Mouse (Mus musculus): ENCODE data around the gene Mfap2.

Gene Mfap2

DNA sequence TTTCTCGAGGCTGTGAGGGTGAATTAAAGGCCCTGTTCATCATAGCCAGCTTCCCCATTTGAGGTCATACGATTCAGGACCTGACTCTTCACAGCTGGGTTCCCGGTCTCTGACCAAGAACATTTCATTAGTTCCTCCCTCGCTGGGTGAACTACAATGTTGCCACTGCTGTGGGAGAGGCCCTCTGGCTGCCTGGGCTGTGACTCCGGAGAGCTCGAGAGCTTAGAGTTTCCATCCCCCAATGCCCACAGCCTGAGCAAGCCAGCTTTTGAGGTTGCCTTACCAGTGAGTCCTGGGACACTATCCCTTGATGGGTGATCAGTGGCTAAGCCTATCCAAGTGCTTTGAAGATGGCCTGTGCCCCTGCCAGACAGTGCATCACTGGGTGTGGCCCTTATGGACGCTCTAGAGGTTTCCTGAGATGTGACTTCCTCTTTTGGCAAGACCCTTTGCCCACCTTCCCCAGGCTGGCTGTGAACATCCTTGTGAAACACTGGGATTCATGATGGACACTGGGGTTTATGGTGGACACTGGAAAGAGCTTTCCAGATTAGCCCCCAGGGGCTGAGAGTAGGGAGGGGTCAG lies 21.4 kb upstream of the Mfap2 start:
- no peak for DNase-seq

DNA sequence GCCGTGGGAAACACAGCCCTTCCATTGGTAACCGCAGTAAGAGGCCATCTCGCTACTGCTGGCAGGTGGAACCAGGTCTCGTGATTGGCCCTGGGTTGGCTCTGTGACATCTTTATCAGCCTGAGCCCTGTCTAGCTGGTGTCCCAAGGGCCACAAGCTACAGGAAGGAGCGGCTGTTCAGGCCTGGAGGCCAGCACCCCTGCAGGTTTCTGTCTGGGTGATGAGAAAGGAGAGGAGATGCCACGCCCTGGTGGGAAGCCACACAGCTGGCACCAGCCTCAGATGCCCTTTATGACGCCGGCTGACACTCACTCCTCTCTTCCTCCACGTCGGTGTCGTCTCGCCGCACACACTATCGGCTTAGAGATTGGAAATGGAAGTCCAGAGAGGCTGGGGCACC lies 20.8 kb upstream of the Mfap2 start:
- DNase-seq = no peak

DNA sequence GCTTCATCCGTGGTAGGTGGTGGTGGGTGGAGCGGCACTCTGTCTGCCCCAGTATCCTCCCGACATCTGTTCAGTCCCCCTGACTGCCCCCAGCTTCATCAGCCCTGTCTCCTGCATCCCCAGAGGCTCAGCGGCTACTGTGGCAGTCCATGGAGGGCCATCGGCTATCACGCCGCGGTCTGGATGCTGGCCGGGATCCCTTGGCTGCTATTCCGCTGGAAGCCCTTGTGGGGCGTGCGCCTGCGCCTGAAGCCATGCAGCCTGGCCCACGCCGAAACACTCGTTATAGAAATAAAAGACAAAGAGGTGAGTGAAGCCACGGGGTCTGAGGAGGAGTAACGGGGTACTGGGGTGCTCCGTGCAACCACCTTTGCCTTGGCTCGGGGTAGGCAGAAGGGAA lies 18.0 kb upstream of the Mfap2 start:
- DNase-seq = no peak

DNA sequence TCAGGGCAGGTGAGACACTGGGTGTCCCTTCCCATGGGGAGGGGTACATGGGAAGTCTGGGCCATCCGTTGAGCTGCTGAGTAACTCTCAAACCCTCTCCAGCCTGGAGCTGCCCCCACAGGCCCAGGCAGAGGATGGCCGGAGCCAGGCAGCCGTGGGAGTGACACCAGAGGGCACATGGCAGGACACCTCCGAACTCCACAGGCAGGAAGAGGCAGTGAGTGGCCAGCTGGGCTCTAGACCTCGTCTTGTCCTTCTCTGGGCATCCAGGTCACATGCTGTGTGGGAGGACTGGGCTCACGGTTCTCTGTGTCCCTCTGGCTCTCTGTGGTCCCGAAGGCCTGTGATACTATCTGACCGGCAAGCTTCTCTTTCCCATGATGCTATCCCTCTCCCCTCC lies 16.4 kb upstream of the Mfap2 start:
- no peak for DNase-seq

DNA sequence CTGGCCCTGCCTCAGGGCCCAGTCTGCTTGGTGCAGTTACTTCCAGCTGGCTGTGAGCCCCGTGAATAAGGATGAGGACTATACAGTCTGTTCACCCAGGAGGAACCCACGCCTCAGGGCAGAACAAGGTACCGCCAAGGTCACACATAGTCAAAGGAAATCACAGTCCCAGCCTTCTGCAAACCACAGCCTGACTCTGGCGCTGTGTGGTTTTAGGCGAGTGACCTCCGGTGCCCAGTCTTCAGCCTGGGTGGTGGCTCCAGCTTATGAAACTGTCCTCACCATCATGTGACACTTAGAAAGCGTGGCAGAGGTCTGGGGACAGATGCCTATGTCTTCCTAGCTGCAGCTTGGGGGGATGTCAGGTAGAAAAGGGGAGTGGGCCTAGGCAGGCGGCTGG lies 14.4 kb upstream of the Mfap2 start:
- DNase-seq = no peak

DNA sequence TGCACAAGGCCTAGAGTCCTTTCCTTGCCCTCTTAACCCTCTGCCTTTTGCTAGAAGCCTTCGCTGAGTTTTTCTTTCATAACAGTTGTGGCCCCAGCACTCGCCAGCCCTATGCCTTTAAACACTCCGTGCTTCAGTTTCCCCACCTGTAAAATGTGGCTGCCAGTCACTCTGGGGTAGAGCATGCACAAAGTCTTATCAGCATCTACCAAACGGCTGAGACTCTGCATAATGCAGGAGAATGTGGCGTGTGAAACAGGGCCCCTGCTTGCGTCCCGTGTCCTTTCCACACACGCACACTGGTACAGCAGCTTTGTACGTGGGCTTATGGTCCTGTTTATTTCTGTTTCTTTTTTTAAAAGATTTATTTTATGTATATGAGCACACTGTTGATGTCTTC lies 13.4 kb upstream of the Mfap2 start:
- no peak for DNase-seq

DNA sequence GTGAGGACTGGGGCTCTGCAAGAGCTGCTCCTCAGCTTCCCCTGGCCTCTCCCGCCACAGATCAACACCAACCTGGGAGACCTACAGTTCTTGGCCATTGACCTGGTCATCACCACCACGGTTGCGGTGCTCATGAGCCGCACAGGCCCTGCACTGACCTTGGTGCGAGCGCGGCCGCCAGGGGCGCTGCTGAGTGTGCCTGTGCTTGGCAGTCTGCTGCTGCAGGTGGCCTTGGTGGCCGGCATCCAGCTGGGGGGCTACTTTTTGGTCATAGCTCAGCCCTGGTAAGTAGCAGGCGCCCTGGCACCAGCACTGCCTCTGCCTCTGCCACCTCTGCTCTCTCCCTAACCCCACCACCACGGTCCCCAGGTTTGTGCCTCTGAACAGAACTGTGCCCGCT lies 4.2 kb upstream of the Mfap2 start:
- peak; percentile 32 for DNase-seq

DNA sequence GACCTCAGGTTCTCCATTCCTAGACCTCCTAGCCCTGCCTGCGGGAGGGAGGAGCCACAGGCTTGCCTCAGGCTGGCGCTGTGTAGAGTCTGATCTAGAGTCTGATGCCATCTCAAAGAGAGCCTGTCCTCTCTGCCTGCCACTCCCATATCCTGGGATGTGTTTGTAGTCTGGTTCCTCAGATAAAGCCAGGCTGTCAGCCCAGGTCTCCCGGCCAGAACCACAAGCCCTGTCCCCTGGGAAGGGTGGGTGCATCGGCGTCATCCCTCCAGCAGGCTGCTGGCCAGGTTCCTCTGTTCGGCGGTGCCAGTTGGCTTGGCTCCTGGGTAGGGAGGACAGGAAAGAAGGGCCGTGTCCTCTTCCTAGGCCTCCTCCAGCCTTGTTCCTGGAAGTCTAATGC lies 2.2 kb upstream of the Mfap2 start:
- no peak for DNase-seq

DNA sequence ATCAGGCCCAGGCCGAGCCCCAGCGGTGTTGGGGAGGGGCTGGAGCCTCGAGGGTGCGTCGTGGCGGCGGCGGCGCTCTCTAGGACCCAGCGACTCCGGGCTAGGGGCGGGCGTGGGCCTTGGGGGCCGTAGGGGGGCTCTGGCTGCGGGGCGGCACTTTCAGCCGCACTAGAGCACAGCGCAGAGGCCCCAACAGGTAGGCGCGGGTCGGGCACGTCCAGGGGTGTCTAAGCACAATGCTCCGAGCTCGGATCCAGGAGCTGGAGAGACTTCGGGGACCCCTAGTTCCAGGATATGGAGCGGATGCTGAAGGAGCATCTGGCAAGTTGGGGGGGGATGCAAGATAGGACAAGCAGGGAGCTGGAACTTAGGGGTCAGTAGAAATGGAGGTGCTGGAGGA lies 308 bp downstream of the Mfap2 start:
- DNase-seq = peak; percentile 76

DNA sequence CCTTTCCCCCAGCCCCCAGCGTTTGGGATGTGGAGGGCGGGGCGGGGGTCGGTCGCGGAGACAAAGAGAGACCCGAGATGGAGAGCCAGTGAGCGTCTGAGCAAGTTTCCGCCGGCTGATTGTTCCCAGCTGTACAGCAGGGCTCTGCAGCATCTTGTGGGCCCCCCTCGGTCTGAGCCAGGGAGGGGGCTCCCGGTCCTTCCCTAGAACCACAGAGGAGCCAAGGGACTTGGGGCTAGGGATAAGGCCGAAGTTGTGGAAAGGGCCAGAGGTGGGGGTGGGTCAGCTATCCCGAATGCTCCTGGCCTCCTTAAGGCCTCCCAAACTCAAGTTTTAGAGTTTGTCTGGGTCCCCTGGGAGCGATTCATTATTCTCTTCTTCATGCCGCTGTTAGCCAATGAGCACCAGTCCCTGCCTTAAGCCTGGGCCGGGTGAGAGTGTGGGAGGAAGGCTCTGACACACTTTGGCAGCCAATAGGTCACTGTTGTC lies 767 bp downstream of the Mfap2 start:
- DNase-seq = peak; percentile 55

DNA sequence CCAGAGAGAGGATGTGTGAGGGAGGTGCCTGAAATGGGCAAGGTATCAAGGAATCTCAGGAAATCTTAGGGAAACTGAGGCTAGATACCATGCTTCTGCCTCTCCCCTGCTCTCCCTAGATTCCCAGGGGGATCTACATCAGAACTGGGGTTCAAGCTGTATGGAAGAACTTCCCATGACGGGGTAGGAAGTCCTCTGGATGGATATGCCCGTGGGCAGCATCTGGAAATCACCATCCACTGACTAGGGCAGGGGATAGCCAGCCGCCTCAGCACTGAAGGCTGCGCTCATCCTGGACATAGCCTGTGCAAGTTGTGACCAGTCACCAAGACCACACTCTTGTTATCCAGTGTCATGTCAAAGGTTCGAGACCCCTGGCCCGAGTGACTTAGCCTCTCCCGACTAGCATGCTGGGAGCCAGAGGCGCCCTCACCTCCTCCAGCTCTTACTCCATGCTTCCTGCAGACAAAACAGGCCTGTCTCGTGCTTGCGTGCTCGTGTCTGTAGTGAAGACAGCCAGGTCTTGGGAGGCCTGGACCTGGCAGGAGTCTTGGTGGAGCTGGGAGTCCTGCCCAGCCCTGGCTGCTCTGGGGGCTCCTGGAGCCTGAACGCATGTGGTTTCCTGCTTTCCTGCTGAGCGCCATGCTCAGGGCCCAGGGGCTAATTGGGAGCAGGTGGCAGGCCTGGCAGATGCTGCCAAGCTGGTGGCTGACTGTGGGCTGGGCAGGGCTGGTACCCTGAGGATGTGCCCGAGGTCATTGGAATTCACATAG lies 1.5 kb downstream of the Mfap2 start:
- peak; percentile 80 for DNase-seq

DNA sequence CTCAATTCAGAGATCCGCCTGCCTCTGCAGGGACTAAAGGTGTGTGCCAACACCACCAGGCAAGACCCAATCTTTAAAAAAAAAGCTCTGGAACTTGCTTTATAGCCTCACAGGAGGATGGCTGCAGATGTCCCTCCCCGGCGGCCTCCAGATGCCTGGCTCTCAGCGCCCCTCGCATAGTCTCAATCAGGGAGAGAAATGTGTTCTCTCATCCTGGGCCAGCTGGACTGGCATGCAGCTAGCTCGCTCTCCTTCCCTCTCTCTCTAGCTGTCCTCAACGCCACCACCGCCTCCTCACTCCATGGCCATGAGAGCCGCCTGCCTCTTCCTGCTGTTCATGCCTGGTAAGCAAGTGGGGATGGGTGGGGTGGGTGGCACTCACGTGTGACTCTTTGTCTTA lies 2.3 kb downstream of the Mfap2 start:
- DNase-seq = peak; percentile 30

DNA sequence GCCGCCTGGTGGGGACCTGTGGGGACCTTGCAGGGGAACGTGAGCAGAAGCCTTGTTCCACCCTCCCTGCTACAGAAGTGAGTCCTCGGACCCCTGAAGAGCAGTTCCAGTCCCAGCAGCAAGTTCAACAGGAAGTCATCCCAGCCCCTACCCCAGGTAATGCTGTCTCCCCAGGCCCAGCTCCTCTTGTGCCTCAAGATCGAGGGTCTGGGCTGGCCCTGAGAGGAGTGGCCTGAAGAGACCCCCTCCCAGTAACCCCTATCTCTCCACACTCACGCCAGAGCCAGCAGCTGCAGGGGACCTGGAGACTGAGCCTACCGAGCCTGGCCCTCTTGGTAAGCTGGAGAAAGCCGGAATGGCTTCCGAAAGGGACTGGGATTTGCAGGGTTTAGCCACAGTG lies 3.9 kb downstream of the Mfap2 start:
- DNase-seq = no peak

DNA sequence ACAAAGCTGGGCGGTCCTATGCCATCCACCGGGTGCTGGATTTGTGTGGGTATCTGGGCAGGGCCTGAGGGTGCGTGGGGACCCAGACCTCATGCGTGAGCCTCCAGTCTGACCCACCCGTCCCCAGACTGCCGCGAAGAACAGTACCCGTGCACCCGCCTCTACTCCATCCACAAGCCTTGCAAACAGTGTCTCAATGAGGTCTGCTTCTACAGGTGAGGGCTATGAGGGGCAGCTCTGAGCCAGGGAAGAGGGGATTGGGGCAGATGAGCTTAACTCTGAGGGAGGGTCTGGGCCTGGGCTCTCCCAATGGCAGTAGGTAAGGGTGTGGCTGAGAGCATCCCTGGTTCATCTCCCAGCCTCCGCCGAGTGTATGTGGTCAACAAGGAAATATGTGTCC lies 4.6 kb downstream of the Mfap2 start:
- no peak for DNase-seq

DNA sequence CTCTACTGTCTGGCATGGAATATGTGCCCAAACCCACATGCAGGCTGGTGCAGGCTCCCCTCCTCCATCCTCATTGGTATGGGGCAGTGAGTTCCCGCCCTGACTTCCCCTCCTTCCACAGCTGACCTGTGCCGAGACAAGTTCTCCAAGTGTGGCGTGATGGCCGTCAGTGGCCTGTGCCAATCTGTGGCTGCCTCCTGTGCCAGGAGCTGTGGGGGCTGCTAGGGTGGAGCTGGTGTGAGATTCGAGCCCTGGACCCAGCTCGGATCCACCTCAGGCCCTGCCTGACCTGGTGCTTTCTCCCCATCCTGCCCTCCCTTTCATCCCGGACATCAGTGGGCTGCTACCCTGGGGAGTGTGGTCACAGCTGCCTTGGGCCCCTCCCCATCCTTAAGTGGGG lies 5.1 kb downstream of the Mfap2 start:
- no peak for DNase-seq

DNA sequence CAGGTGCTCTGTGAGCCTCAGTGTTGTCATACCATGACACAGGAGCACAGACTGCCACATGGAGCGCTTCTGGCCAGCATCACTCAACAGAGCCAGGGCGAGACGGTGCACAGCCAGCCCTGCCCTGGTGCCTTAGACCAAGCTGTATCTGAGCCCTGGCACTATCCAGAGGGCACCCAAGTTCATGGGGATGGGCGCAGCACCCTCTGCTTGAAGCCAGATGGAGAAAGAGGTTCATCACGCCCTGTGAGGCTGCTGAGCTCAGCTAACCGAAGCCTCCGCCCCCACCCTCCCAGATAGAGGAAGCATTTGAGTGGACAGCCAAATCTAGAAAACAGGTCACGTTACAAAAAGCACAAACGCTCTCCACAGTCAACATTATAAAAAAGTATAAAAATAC lies 6.1 kb downstream of the Mfap2 start:
- DNase-seq = no peak

DNA sequence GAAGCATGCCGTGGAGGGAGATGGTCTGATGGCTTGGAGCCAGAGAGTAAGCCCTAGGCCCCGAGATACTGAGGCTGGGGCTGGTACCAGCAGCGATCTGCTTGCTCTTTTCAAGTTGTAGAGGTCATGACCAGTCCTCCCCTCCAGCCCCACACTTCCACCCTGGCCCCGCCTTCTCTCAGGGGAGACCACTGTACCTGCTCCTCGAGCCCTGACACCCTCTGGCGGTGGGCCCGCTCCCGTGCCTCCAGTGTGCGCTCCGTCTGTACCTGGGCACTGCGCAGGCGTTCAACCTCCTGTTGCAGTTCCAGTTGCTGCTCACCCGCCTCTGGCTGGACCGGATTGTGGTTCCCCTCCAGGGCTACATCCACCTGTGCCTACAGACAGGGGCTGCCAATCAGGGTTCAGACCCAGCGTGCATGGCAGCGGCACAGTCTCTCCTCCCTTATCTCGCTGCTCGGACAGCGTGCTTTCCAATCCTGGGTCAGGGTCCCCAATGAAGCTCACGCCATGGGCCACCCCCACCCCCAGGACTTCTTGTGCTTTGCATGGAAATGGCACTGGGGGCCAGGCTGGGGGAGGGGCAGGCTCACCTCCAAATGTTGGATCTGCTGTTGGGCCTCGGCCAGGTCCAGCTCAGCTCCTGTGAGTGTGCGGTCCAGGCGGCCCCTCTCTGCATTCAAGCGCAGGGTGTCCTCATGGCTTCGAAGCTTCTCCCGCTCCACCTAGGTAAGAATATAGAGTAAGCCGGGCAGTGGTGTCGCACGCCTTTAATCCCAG lies 7.6 kb downstream of the Mfap2 start:
- DNase-seq = no peak

DNA sequence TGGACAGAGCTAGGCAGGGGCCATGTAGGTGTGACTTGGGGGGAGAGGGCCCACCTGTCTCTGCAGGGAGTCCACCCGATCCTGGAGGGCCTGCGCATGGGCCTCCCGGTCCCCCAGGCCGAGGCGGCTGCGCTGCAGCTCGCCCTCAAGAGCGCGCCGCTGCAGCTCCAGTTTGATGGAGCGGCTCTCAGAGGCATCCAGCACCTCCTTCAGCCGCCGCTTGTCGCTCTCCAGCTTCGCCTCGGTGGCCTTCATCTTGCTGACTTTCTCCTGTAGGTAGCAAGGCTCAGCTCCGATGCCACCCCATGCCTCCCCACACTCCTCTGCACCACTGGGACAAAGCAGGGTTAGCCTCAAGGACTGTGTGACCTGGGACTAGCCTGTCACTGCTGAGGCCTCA lies 10.0 kb downstream of the Mfap2 start:
- no peak for DNase-seq

DNA sequence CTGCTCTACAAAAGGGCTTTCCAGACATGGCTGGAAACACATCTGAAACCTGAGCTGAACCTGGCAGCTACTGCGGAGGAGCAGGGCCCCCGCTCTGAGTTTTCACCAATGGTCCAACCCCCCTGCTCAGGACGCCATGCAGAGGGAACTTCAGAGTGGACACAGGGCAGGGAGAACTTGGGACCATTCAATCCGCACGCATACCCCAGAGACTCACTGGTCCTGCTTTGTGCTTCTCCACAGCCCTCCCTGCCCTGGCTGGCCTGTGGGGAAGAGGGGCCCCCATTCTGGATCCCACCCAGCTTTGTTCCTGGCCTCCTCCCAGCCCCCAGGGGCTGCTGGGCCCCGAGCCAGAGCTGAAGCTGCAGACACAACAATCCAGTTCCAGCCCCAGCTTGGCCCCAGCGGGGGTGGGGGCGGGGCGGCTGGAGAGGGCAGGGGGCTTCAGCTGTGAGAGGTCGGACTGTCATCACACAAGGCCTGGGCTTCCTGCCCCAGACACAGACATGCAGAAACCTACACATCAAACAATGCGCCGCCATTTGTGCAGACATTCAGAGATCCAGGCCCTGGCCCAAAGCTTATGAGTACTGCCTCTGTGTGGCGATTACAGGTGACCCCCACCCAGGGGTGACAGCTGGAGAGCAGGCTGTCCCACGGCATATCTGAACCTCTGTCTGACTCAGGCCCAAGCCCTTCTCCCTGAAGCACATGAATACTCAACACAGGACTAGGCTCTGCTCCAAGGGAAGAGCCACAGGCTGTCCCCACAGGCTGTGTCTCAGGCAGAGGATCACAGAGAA lies 10.8 kb downstream of the Mfap2 start:
- DNase-seq = peak; percentile 90

DNA sequence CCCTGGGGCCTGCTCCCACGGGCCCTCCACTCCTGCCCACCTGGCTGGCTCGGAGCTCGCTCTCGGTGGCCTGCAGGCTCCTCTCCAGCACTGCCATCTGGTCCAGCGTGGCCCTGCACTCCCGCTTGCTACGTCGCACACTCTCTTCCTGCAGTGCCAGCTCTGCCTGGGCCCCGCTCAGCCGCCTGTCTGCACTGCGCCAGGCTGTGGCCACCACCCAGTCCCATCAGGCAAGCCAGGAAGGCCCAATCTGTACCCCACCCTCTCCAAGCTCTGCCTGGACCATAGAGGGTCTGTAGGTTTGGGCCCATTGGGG lies 11.4 kb downstream of the Mfap2 start:
- no peak for DNase-seq

DNA sequence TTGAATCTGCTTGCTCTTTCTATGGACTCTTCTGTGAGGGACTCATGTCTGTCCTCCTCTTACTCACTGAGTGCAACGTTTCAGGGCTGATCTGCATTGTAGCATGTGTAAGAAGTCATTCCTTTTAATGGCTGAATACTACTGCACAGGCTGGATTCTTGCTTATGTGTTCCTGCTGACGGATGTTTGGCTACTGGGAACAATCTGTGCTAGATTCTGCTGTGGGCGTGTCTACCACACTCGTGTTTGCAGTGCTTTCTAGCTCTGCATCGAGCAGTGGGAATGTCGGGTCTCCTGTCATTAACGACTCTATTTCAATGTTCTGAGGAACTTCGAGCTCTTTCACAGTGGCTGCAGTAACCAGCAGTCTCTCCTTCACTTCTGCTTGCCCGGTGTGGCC lies 13.8 kb downstream of the Mfap2 start:
- DNase-seq = no peak

DNA sequence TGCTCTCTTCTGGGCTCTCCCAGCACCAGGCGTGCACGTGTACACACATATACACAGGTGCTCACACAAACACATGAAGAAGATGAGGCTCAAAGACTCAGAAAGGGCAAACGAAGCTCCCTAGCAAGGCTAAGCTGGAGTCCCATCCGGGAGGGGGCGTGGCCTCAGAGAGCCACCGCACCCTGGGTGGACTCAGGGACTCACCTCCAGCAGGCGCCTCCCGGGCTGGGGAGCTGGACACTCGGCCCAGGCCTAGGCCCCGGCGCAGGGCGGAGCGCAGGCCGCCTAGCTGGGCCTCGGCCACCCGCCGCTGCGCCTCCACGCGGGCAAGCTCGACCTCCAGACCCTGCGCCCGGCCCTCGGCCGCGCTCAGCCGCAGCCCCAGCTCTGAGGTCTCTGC lies 14.8 kb downstream of the Mfap2 start:
- no peak for DNase-seq

DNA sequence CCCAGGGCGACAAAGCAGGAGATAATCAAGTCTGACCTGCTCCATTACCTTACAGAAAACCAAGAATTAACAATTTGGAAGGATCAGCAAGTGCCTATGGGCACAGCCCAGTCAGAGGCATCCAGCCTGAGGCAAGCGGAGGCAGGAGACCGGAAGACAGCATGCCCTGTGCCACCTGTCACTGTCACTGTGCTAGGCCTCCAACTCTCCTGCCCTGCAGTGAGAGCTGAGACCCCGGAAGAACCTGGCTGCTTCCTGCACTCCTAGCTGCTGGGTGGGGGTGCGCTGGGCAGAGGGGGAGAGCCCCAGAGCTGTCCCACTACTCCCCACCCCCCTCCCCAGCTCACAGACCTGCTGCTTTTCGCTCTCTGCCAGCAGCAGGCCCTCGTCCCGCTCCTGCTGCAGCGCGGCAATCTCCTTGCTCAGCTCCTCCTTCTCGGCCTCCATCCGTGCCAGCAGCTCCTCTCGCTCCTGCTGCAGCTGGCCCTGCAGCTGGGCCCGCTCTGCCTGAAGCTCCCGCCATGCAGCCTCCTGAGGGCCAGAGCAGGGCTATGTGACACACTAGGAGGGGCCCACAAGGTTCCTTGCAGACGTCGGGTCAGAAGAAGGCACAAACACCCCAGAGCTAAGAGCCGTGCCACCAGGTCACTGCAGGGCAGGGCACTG lies 20.5 kb downstream of the Mfap2 start:
- DNase-seq = no peak

Data from retina, postnatal 1 day (tissue).